Mouse (Mus musculus) intestine, embryonic 14.5 days (tissue): ENCODE measurements around the gene Raver1. TPM values are rescaled to one million over a fixed set of nuclear protein-coding genes. Genes with fewer than 3 reads are reported as not detected.
A peak's percentile ranks its signal among the peaks of the same experiment; 100 is the strongest.

Source experiments
- ATAC-seq: fragments of 200-750 bp; cut with Nextera tagmentation; replicated peaks from 2 replicates; pipeline ENCODE4 v1.8.0; 2017; ENCODE audit warnings: low read depth, moderate number of reproducible peaks, moderate TSS enrichment, moderate library complexity; ENCODE audit not compliant: low FRiP score, low TSS enrichment
- DNase-seq: peaks from one replicate; pipeline ENCODE4 v3.0.0-alpha.2; 2018; ENCODE audit warnings: low spot score
- H3K27ac ChIP-seq: fragments of 300-500 bp; sonication (generic); 2 replicates; pipeline ENCODE4 v1.5.1; 2014; ENCODE audit warnings: low read depth, mild to moderate bottlenecking, control low read depth
- H3K27me3 ChIP-seq: fragments of 300-500 bp; sonication (generic); replicated peaks from 2 replicates; pipeline ENCODE4 v1.6.1; 2014; ENCODE audit warnings: low read length, control low read depth; ENCODE audit not compliant: control insufficient read depth, insufficient read depth
- H3K36me3 ChIP-seq: fragments of 300-500 bp; sonication (generic); 2 replicates; pipeline ENCODE4 v1.6.1; 2014; ENCODE audit warnings: low read length, control low read depth; ENCODE audit not compliant: control insufficient read depth, insufficient read depth
- H3K4me1 ChIP-seq: fragments of 300-500 bp; sonication (generic); replicated peaks from 2 replicates; pipeline ENCODE4 v1.6.1; 2014; ENCODE audit warnings: low read length, control low read depth, mixed read lengths; ENCODE audit not compliant: control insufficient read depth, insufficient read depth
- H3K4me2 ChIP-seq: fragments of 300-500 bp; sonication (generic); 2 replicates; pipeline ENCODE4 v1.6.1; 2014; ENCODE audit warnings: low read length
- H3K4me3 ChIP-seq: fragments of 300-500 bp; sonication (generic); 2 replicates; pipeline ENCODE4 v1.5.1; 2014; ENCODE audit warnings: low read depth, low read length, control low read depth, mixed read lengths
- H3K9ac ChIP-seq: fragments of 300-500 bp; sonication (generic); 2 replicates; pipeline ENCODE4 v1.6.1; 2014; ENCODE audit warnings: mild to moderate bottlenecking, low read length
- H3K9me3 ChIP-seq: fragments of 300-500 bp; sonication (generic); 2 replicates; pipeline ENCODE4 v1.6.1; 2016; ENCODE audit warnings: low read length, control low read depth; ENCODE audit not compliant: control insufficient read depth
- WGBS: fragments of 180-500 bp; shearing (Covaris S2); extraction: QIAGEN DNeasy Blood & Tissue Kit; methylation state at CpG from one replicate; pipeline ENCODE4 v1.1.7; 2014; 5-methylcytosine and 5-hydroxymethylcytosine counted together
- polyA plus RNA-seq: library from polyadenylated mRNA; unstranded; fragments of >200 nt; fragmentation: Nextera tagmentation; extraction: Ambion mirVana; gene quantifications from 2 replicates; pipeline ENCODE4 v1.2.1, GENCODE M21; 2014

The Raver1 gene
- polyA plus RNA-seq, 1 experiment from 2014 or later, result 87.5 TPM

DNA sequence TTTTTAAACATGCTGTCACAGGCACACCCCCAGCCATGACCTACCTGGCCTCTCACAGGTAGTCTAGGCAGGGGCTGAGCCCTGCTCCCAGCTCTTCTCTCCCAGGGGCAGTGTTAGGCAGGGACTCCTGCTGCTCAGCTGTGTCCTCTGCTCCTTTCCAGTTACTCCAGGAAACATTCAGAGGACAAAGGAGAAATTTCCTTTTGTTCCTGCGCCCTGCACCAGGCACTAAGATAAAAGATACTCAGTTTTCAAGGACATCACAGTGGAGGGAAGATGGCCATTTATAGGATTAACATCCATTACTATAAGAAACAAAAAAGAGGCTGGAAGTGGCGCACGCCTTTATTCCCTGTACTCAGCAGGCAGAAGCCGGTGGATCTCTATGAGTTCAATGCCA lies 4.2 kb upstream of the Raver1 start:
- no peak for DNase-seq
- no peak for ATAC-seq
- 90% methylated on average over 4 of the region's 4 CpGs for WGBS
- Histone ChIP-seq H3K9me3 (no peaks in the 10 kb centered on the region), H3K27me3 (no peaks in the 10 kb centered on the region), H3K27ac (no peak overlapping the region), H3K4me1 (peaks cover 5% of the 10 kb centered on the region), H3K36me3 (no peaks in the 10 kb centered on the region), H3K4me3 (no peak overlapping the region), H3K4me2 (no peak overlapping the region), H3K9ac (no peak overlapping the region)

GRCm38 (mm10) chr9:21093423-21093822 lies 1.6 kb upstream of the Raver1 start:
- H3K36me3 ChIP-seq, result peaks cover 17% of the 10 kb centered on the region
- H3K9me3 ChIP-seq, result no peaks in the 10 kb centered on the region
- H3K9ac ChIP-seq, result no peak overlapping the region
- ATAC-seq (no peak), DNase-seq (no peak)
- no peak overlapping the region for H3K27ac ChIP-seq
- no peak overlapping the region for H3K4me2 ChIP-seq
- no peaks in the 10 kb centered on the region for H3K27me3 ChIP-seq
- peaks cover 12% of the 10 kb centered on the region for H3K4me1 ChIP-seq
- WGBS, result 95% methylated on average over 9 of the region's 9 CpGs
- H3K4me3 ChIP-seq, result no peak overlapping the region

GRCm38 (mm10) chr9:21090972-21091706 lies 669 bp downstream of the Raver1 start:
- Histone ChIP-seq H3K27ac (peak overlapping the region; percentile 90), H3K4me1 (peaks cover 12% of the 10 kb centered on the region), H3K9ac (peak overlapping the region; percentile 81), H3K4me2 (peak overlapping the region; percentile 81), H3K9me3 (no peaks in the 10 kb centered on the region), H3K27me3 (no peaks in the 10 kb centered on the region), H3K4me3 (peak overlapping the region; percentile 87), H3K36me3 (peaks cover 39% of the 10 kb centered on the region)
- WGBS, result 4% methylated on average over 24 of the region's 24 CpGs
- peak; percentile 21; the same call in 1 of the 2 replicates for ATAC-seq
- DNase-seq, result no peak

GRCm38 (mm10) chr9:21090537-21090936 lies 1.3 kb downstream of the Raver1 start:
- H3K27ac ChIP-seq, result no peak overlapping the region
- no peaks in the 10 kb centered on the region for H3K9me3 ChIP-seq
- WGBS, result 78% methylated on average over 1 of the region's 1 CpGs
- no peak for ATAC-seq
- H3K36me3 ChIP-seq, result peaks cover 45% of the 10 kb centered on the region
- DNase-seq, result no peak
- H3K4me2 ChIP-seq, result peak overlapping the region; percentile 81
- peak overlapping the region; percentile 81 for H3K9ac ChIP-seq
- H3K4me1 ChIP-seq, result peaks cover 12% of the 10 kb centered on the region
- H3K4me3 ChIP-seq, result peak overlapping the region; percentile 87
- no peaks in the 10 kb centered on the region for H3K27me3 ChIP-seq

DNA sequence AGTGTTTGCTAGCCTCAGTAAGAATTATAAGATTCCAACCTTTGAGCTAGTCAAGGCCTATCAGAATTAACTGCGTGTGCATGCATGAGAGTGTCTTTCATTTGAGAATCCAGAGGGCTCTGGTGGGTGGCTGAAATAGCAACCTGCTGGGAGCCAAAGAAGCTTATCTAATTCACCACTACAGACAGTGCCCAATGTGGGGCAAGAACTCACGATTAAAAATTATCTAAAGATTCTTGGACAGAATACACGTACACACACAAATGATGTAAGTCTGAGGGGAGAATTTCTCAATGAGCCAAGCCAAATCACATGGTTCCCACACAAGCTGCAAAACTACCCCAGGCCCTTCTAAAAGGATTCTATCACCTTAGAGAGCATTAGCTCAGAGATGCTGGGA lies 8.5 kb downstream of the Raver1 start:
- peaks cover 96% of the 10 kb centered on the region for H3K36me3 ChIP-seq
- ATAC-seq, result no peak

GRCm38 (mm10) chr9:21081127-21081526 lies 10.7 kb downstream of the Raver1 start:
- Histone ChIP-seq H3K4me2 (no peak overlapping the region), H3K27me3 (no peaks in the 10 kb centered on the region), H3K36me3 (peaks cover 96% of the 10 kb centered on the region), H3K4me1 (no peaks in the 10 kb centered on the region), H3K9ac (no peak overlapping the region), H3K4me3 (no peak overlapping the region), H3K27ac (no peak overlapping the region), H3K9me3 (no peaks in the 10 kb centered on the region)
- ATAC-seq (no peak), DNase-seq (no peak)
- 88% methylated on average over 9 of the region's 9 CpGs for WGBS

More for the DNA sequence above, 8.5 kb downstream of the Raver1 start:
- H3K27me3 ChIP-seq, result no peaks in the 10 kb centered on the region
- WGBS, result 88% methylated on average over 3 of the region's 3 CpGs
- H3K9me3 ChIP-seq, result no peaks in the 10 kb centered on the region
- no peak overlapping the region for H3K27ac ChIP-seq
- no peak overlapping the region for H3K4me3 ChIP-seq
- H3K4me1 ChIP-seq, result no peaks in the 10 kb centered on the region
- no peak overlapping the region for H3K9ac ChIP-seq
- H3K4me2 ChIP-seq, result no peak overlapping the region
- no peak for DNase-seq

- no peak overlapping the region for H3K27ac ChIP-seq
- no peak overlapping the region for H3K9ac ChIP-seq
- no peak overlapping the region for H3K4me2 ChIP-seq
- peaks cover 68% of the 10 kb centered on the region for H3K36me3 ChIP-seq
- no peaks in the 10 kb centered on the region for H3K9me3 ChIP-seq
- no peaks in the 10 kb centered on the region for H3K27me3 ChIP-seq
- H3K4me3 ChIP-seq, result no peak overlapping the region
- ATAC-seq, result no peak
- no peak for DNase-seq
- 0 out of 2 replicates have a peak, but pooled peaks cover 6% of the 10 kb centered on the region for H3K4me1 ChIP-seq
- WGBS, result 91% methylated on average over 3 of the region's 3 CpGs
Measured at GRCm38 (mm10) chr9:21075625-21076024, 16.2 kb downstream of the Raver1 start.

DNA sequence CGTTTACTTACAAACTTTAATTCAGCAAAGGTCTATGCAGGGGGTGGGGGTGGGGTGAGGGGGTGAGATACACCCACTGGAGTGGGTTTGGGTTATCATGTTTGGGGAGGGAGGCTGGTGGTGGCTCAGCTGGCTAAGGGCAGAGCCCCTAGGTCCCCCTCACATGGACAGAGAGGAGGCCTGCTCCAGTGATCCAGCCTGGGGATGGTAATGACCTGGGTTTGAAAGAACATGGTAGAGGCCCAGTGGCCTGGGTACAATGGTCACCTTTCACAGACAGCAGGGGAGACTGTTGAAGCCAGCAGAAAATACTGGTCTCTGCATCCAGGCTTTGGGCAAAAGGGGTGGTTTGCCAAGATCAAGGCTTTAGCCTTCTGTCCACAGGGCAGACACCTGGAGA lies 17.6 kb downstream of the Raver1 start:
- H3K27me3 ChIP-seq, result no peaks in the 10 kb centered on the region
- peaks cover 61% of the 10 kb centered on the region for H3K36me3 ChIP-seq
- 0 out of 2 replicates have a peak, but pooled peaks cover 6% of the 10 kb centered on the region for H3K4me1 ChIP-seq
- ATAC-seq (no peak), DNase-seq (no peak)
- H3K9ac ChIP-seq, result no peak overlapping the region
- no peak overlapping the region for H3K27ac ChIP-seq
- H3K4me3 ChIP-seq, result no peak overlapping the region
- 68% methylated on average over 1 of the region's 1 CpGs for WGBS
- H3K4me2 ChIP-seq, result no peak overlapping the region
- no peaks in the 10 kb centered on the region for H3K9me3 ChIP-seq
